Mouse (Mus musculus) ES-E14 (cell line): ENCODE results near the gene Oxtr.

Experiments
- CHD2 ChIP-seq: IDR thresholded peaks from 2 replicates; pipeline ENCODE4 v1.6.1; 2014; ENCODE audit warnings: mild to moderate bottlenecking, low read depth, low read length, inconsistent platforms
- HCFC1 ChIP-seq: IDR thresholded peaks from 2 replicates; pipeline ENCODE4 v1.6.1; 2012; ENCODE audit warnings: low read length, inconsistent platforms, borderline replicate concordance; ENCODE audit not compliant: insufficient read depth
- MAFK ChIP-seq: IDR thresholded peaks from 2 replicates; pipeline ENCODE4 v1.6.1; 2014; ENCODE audit warnings: mild to moderate bottlenecking, low read depth, low read length, inconsistent platforms; ENCODE audit not compliant: insufficient read depth
- ZC3H11A ChIP-seq: IDR thresholded peaks from 2 replicates; pipeline ENCODE4 v1.6.1; 2012; ENCODE audit warnings: low read depth, mild to moderate bottlenecking, inconsistent platforms, low read length, borderline replicate concordance
- ZNF384 ChIP-seq: IDR thresholded peaks from 2 replicates; pipeline ENCODE4 v1.6.1; 2012; ENCODE audit warnings: low read depth, low read length, inconsistent platforms

GRCm38 (mm10) chr6:112501156-112501555 is 11.4 kb upstream of the Oxtr start:
- no peak for TF ChIP-seq ZNF384
- TF ChIP-seq MAFK = no peak
- no peak for TF ChIP-seq ZC3H11A
- no peak for TF ChIP-seq HCFC1
- no peak for TF ChIP-seq CHD2
